Mouse (Mus musculus) ES-Bruce4 (cell line): Measurements from ENCODE around the gene Gm26558. TPM values are rescaled to one million over a fixed set of nuclear protein-coding genes. Genes with fewer than 3 reads are reported as not detected.

ENCODE experiments used
- H3K27ac ChIP-seq: 2 replicates; pipeline ENCODE4 v1.5.1; 2012; ENCODE audit warnings: low read length, inconsistent platforms; ENCODE audit not compliant: insufficient read depth
- H3K27me3 ChIP-seq: 2 replicates; pipeline ENCODE4 v1.6.1; 2012; ENCODE audit warnings: mild to moderate bottlenecking, low read length, inconsistent platforms; ENCODE audit not compliant: control insufficient read depth, poor library complexity, insufficient read depth, severe bottlenecking
- H3K36me3 ChIP-seq: 2 replicates; pipeline ENCODE4 v1.6.1; 2012; ENCODE audit warnings: inconsistent platforms, mild to moderate bottlenecking, low read length, moderate library complexity; ENCODE audit not compliant: control insufficient read depth, poor library complexity, insufficient read depth, severe bottlenecking
- H3K4me1 ChIP-seq: one replicate; pipeline ENCODE4 v1.8.1; 2011; ENCODE audit warnings: low read length; ENCODE audit not compliant: control insufficient read depth, insufficient read depth
- H3K4me3 ChIP-seq: 2 replicates; pipeline ENCODE4 v1.5.1; 2011; ENCODE audit warnings: low read depth, mild to moderate bottlenecking, low read length
- H3K9ac ChIP-seq: 2 replicates; pipeline ENCODE4 v1.6.1; 2012; ENCODE audit warnings: low read depth, mild to moderate bottlenecking, inconsistent platforms; ENCODE audit not compliant: poor library complexity, severe bottlenecking
- H3K9me3 ChIP-seq: replicated peaks from 2 replicates; pipeline ENCODE4 v1.6.1; 2012; ENCODE audit warnings: mild to moderate bottlenecking, low read length, inconsistent platforms; ENCODE audit not compliant: control insufficient read depth, poor library complexity, insufficient read depth, severe bottlenecking
- CTCF ChIP-seq: IDR thresholded peaks from one replicate; pipeline ENCODE4 v1.8.1; 2011; ENCODE audit warnings: low read depth, low read length
- EP300 ChIP-seq: IDR thresholded peaks from 2 replicates; pipeline ENCODE4 v1.6.1; 2011; ENCODE audit warnings: low read depth, low read length; ENCODE audit not compliant: insufficient read depth
- POLR2A ChIP-seq: IDR thresholded peaks from one replicate; pipeline ENCODE4 v1.8.1; 2011; ENCODE audit warnings: low read length; ENCODE audit not compliant: insufficient read depth
- polyA plus RNA-seq: library from polyadenylated mRNA; stranded (reverse); fragments of >200 nt; gene quantifications from 2 replicates; pipeline ENCODE4 v1.2.4, GENCODE M21; 2011; ENCODE audit warnings: low read depth; ENCODE audit not compliant: missing spikeins, insufficient read depth, insufficient read length

Gene Gm26558
- polyA plus RNA-seq, 1 experiment = not detected

DNA sequence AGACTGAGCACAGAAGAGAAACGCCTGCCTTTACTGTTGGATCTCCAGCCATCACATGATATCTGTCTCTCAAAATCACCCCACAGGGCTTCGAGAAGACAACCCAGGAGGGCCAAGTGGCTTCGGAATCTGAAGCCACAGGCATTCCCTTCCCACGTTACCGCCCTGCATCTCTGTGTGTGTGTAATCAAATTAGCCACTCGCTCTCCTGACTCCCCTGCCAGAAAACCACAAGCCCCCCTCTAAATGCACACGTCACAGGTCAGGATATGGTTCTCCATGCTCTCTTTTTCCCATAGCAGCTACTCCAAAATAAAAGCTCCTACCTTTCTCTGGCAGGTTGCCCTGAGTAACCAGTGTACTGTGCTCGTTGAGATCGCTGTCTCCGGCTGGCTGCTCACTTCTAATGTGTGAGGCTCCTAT is 32.6 kb downstream of the Gm26558 start:
- 0 out of 2 replicates have a peak overlapping the region, but pooled peaks have one; percentile 32 for H3K9ac ChIP-seq
- H3K9me3 ChIP-seq = 0 out of 2 replicates have a peak, but pooled peaks cover 2% of the 10 kb centered on the region
- H3K4me1 ChIP-seq = peaks cover 5% of the 10 kb centered on the region
- no peaks in the 10 kb centered on the region for H3K36me3 ChIP-seq
- H3K27me3 ChIP-seq = no peaks in the 10 kb centered on the region
- H3K4me3 ChIP-seq = peak overlapping the region; percentile 51
- TF ChIP-seq CTCF (no peak), POLR2A (no peak), EP300 (no peak)
- no peak overlapping the region for H3K27ac ChIP-seq

- no peak overlapping the region for H3K27ac ChIP-seq
- TF ChIP-seq EP300 = no peak
- TF ChIP-seq POLR2A = no peak
These were observed 33.5 kb downstream of the Gm26558 start for GRCm38 (mm10) chr2:70628397-70628796.

GRCm38 (mm10) chr2:70625761-70626160 is 36.1 kb downstream of the Gm26558 start:
- peaks cover 2% of the 10 kb centered on the region for H3K4me1 ChIP-seq
- TF ChIP-seq EP300 = no peak

More at GRCm38 (mm10) chr2:70628397-70628796, 33.5 kb downstream of the Gm26558 start:
- Histone ChIP-seq H3K4me3 (no peak overlapping the region), H3K9me3 (0 out of 2 replicates have a peak, but pooled peaks cover 2% of the 10 kb centered on the region), H3K27me3 (no peaks in the 10 kb centered on the region), H3K9ac (no peak overlapping the region), H3K4me1 (peaks cover 5% of the 10 kb centered on the region), H3K36me3 (no peaks in the 10 kb centered on the region)

DNA sequence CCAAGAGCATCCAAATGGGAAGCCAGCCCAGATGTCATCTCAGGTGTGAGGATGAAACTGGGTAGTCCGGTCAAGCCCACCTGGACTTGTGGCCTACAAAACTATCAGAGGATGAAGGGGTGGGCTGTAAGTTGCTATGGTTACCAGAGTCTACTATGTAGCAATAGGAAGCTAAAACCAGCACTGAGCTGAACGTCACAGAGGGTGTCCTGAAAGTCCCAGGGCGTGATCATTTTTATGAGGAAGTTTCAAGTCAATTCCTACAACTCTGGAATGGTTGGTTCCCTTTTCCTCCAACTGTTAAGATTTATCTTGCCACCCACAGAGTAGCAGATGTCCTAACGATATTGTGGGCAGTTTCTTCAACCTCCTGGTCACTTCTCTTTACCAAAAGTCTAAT is 39.7 kb downstream of the Gm26558 start:
- TF ChIP-seq POLR2A = no peak
- TF ChIP-seq EP300 = no peak
- TF ChIP-seq CTCF = no peak
- Histone ChIP-seq H3K27me3 (no peaks in the 10 kb centered on the region), H3K27ac (no peak overlapping the region), H3K4me1 (peaks cover 3% of the 10 kb centered on the region), H3K4me3 (no peak overlapping the region), H3K36me3 (no peaks in the 10 kb centered on the region), H3K9ac (no peak overlapping the region), H3K9me3 (no peaks in the 10 kb centered on the region)

More at GRCm38 (mm10) chr2:70625761-70626160, 36.1 kb downstream of the Gm26558 start:
- no peaks in the 10 kb centered on the region for H3K27me3 ChIP-seq
- no peak overlapping the region for H3K27ac ChIP-seq
- H3K4me3 ChIP-seq = no peak overlapping the region
- H3K36me3 ChIP-seq = no peaks in the 10 kb centered on the region
- H3K9ac ChIP-seq = no peak overlapping the region
- H3K9me3 ChIP-seq = 0 out of 2 replicates have a peak, but pooled peaks cover 2% of the 10 kb centered on the region

- no peaks in the 10 kb centered on the region for H3K36me3 ChIP-seq
- peak overlapping the region; percentile 66; the same call in 1 of the 2 replicates for H3K27ac ChIP-seq
- no peaks in the 10 kb centered on the region for H3K9me3 ChIP-seq
- no peaks in the 10 kb centered on the region for H3K27me3 ChIP-seq
- H3K9ac ChIP-seq = no peak overlapping the region
- H3K4me3 ChIP-seq = no peak overlapping the region
- TF ChIP-seq CTCF = peak; percentile 87
- no peak for TF ChIP-seq EP300
- H3K4me1 ChIP-seq = peaks cover 7% of the 10 kb centered on the region
These were observed 41.7 kb downstream of the Gm26558 start for GRCm38 (mm10) chr2:70620225-70620624.

DNA sequence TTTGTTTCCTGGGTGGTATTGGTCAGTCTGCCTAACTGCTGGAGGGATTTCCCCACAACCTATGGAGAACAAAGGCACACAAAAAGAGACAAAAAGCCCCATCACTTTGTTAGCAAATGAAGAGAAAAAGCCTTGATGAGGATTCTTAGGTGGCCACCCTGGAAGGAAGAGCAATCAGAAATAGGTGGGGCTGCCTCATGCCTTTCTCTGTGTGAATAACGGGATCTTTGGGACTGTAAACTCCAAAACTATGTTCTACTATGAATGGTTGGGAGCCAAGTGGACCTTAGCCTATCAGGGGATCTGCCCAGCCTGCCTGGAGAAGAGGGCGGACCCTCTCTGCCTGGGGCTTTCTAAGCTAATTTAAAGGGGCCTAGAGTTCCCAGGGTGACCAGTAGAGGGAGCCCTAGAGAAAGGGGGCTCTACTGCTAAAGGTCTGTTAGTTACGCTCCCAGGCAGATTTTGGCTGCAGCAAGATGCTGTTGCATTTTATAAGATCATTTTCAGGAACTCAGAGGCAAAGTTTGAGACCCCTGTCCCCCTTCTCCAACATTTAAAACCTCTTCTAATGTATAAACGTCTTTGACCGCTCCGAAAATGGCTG is 42.6 kb downstream of the Gm26558 start:
- no peak for TF ChIP-seq POLR2A
- TF ChIP-seq CTCF = peak; percentile 35
- no peak for TF ChIP-seq EP300
- H3K27ac ChIP-seq = peak overlapping the region; percentile 66; the same call in 1 of the 2 replicates
- no peaks in the 10 kb centered on the region for H3K36me3 ChIP-seq
- H3K9ac ChIP-seq = no peak overlapping the region
- no peaks in the 10 kb centered on the region for H3K27me3 ChIP-seq
- H3K4me1 ChIP-seq = peaks cover 7% of the 10 kb centered on the region
- H3K9me3 ChIP-seq = no peaks in the 10 kb centered on the region
- H3K4me3 ChIP-seq = no peak overlapping the region
